Mouse (Mus musculus): Measurements from ENCODE around the gene Ric3. TPM values are rescaled to one million over a fixed set of nuclear protein-coding genes. Genes with fewer than 3 reads are reported as not detected.

The Ric3 gene
- total RNA-seq, 2 experiments from 2014 or later: 47.3 to 52.1 TPM

DNA sequence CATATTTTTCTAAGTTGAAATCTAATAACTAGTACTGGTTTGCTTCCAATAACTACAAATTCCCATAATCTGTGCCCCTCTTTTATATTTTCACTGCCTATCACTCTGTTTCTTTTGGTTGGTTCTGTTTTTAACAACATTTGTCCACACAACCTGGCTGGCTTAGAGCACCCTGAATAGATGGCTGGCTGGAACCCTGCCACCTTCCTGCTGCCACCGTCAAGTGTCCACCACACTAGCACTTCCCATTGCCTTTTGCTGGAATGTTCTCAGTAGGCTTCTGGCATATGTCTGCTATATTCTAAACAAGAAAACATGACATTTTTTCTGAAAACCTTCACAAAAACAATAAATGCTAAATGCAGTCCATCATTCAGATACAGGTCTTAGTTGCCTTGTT lies 32.3 kb downstream of the Ric3 start:
- no peak for DNase-seq (ENCODE audit: low spot score in 2 of 2)

DNA sequence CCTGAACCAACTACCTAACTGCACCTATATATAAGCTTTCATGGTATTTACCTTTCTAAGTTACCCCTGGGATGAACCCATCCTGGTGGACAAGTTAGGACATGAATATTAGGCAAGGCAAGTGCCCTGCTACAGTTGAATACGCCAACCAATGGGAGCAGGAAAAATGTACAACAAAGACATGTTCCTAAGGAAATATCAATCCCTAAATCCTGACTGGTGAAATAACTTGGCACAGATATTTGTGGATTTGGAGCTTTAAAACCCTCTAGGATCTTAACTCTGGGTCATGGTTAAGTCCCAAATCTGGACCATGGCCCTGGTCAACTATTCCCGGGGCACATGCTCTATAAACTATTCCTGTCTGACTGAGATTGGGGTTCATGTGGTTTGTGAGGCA lies 37.3 kb downstream of the Ric3 start:
- no peak for DNase-seq (ENCODE audit: low spot score in 2 of 2)

DNA sequence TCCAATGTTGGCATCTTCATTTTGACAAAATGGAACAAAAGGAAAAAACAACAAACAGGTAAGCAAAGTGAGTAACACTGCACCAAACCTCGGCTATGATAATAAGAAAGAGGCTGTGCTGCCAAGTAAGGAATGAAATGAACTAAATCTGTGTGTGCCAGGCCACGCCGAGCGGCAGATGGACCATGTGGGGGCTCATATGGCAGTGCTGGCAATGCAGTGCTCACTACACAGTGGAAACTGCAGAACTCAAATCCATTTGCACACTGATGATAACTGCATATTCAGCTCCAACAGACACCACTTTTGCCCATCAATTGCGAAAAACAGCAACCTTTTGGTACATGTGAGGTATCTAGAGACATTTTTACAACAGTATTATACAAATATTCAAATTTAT lies 43.7 kb downstream of the Ric3 start:
- peak; percentile 68 to 74 for DNase-seq (ENCODE audit: low spot score in 2 of 2)

DNA sequence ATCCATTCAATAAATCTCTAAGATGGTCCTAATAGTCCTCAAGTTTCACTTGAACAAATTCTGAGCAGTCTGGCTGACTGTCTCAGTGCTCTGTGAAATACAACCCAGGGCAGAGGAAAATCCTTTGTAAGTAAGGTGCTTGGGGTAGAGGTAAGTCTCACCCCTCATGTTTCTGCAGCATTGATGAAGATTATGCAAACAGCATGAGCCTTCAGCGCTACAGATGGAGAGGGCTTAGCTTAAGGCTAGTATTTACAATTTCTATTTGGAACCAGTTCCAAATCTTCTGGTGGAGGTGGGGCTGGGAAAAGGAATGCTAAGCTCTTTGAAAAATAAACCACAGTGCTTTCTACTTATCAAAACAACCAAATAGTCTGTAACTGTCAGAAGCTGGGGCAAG lies 44.1 kb downstream of the Ric3 start:
- DNase-seq (ENCODE audit: low spot score in 2 of 2): no peak

DNA sequence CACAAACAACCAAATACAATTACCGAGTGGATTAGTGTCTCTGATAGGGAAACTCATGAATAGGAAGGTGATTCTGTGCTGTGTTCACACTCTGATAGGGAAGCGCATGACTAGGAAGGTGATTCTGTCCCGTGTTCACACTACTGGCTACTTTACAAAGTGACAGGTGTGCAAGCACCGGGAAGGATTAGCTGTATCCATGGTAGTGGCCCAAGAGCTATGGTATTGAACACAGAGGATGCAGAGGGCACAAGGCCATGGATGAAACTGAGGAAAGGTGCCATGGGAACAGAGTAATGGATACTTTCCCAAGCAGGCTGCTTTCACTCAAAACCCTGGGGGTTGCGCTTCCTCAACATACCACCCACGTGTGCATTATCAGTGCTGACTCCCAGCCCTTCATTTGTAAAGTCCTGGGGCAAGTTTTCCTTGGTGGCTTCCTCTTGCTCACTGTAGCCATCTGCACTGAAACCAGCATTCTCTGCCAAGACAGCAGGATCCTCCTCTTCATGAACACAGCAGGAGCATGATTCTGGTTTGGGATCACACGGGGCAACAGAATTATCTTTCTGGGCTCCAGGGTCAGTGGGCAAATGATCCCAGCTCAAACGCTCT lies 44.9 kb downstream of the Ric3 start:
- no peak for DNase-seq (ENCODE audit: low spot score in 2 of 2)

DNA sequence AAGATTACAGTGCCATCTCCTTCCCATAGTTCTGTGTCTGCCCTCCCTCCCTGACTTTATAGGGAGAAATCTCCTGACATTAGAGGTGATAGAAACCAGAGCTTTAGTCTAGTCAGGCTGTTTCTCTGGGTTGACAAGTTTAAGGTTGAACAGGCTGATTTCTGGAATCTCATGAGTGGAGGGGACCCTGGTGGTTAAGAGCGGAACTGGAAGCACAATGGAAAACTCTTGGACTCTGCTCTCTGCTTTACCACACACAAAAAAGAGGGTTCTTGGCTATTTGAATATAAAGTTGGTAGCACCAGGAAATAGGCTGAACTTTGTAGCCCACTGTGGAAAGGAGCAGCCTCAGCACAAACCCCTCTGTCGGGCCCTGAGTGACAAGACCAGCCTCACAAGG lies 51.1 kb downstream of the Ric3 start:
- no peak for DNase-seq (ENCODE audit: low spot score in 2 of 2)

DNA sequence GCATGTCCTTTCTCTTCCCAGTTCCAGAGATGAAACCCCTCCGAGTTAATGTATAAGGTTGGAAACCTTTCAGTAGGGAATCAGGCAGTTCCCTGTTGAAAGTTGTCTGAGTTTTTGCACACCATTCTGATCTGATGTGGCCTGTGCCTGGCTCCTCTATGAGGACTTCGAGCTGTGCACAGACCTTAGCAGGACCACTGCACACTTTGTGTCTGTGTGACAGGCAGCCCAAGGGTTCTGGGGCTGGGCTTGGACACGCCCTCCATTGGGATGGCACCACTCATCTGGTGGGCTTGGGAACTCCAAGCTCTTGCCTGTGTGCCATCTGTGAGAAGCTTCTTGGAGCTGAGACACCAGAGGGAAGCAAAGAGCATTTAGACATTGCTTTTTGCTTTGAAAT lies 51.8 kb downstream of the Ric3 start:
- DNase-seq (ENCODE audit: low spot score in 2 of 2): no peak

DNA sequence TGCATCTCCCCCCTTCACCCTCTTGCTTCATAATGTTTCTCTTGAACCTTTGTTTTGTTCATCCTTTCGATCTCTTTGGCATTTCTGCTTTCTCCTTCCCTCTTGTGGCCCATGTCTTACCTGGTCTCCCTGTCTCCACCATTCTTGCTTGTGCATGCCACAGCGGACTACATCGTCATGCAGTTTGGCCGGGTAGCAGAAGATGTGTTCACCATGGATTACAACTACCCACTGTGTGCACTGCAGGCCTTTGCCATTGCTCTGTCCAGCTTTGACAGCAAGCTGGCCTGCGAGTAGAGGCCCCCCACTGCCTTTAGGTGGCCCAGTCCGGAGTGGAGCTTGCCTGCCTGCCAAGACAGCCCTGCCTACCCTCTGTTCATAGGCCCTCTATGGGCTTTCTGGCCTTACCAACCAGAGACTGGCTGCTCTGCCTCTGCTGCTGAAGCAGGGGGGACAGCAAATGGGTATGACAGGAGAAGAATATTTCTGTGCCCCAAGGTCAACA lies 53.1 kb downstream of the Ric3 start:
- no peak for DNase-seq (ENCODE audit: low spot score in 2 of 2)

DNA sequence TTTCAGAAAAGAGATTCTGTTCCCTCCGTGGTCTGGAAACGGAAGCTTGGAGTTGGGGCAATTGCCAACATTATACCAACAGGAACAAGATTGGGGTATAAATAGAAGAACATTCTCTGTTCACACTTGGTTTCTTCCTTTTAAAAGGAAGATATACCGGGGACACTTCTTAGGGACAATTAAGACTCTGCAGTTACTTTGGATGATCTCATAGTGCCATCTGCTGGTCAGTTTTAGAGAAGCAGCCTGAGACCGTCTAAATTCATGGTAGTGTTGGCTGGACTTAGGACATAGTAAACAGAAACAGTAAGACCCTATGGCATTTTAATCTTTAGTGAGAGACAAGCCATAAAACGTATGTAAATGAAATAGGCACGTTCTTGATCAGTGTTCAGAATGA lies 54.9 kb downstream of the Ric3 start:
- peak; percentile 71 to 73 for DNase-seq (ENCODE audit: low spot score in 2 of 2)

DNA sequence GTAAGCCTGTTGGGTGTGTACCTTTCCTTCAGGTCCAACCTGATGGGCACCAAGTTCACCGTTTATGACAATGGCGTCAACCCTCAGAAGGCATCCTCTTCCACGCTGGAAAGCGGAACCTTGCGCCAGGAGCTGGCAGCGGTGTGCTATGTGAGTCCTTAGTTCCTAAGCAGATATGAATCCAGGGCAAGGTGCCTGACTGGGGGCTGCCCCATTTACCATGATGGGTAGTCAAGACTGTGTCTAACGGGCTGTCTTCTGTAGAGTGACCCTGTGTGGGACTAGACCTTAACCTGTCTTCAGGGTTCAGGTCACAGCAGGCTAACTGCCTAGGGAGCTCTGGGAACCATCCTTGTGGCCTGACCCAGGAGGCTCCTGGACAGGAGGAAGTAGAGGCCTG lies 55.4 kb downstream of the Ric3 start:
- DNase-seq (ENCODE audit: low spot score in 2 of 2): no peak

DNA sequence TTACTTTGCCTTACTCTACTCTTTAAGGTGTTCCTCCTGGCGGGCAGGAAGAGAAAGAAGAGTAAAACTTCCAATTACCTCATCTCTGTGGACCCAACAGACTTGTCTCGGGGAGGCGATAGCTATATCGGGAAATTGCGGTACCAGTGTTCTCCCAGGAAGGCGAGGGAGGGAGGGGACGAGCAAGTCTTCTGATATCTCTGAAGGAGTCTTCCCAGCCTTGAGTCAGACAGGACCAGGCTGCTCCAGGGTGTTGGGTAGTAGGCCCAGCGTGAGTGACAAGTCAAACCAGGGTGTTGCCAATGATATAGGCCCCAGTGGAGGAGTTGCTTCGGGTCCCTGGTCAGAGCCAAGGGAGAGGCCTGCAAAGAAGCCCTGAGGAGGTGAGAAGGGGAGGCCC lies 56.2 kb downstream of the Ric3 start:
- no peak for DNase-seq (ENCODE audit: low spot score in 2 of 2)

DNA sequence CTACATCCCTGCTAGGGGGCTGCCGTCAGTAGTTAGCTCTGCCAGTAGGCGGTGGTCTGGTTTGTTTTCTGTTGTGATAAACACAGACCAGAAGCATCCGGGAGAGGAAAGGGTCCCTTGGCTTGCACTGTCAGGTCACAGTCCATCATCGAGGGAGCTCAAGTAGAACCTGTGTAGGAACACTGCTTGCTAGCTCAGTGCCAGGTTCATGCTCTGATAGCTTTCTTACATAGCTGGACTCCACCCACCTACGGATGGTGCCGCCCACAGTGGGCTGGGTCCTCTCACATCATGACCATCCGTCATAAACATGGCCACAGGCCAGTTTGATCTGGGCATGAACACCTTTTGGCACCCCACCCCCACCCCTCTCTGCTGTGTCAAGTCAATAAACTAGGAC lies 57.4 kb downstream of the Ric3 start:
- no peak for DNase-seq (ENCODE audit: low spot score in 2 of 2)

DNA sequence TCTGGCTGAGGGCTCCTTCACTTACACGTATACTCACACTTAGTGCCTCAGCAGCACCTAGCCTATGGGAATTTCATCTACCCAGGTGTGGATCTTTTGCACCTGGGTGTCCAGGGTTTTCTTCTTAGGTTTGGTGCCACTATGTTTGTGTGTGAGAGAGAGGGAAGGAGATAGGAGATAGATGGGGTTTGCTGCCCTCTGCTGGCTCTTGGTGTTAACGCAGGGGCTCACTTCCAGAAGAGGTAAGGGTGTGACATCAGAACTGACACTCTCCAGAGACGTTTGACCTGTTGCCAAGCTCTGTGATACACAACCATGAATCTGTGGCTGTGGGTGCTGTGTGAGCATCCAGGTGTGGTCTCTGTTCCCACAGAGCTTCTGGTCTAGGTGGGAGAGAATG lies 61.7 kb downstream of the Ric3 start:
- DNase-seq (ENCODE audit: low spot score in 2 of 2): peak; percentile 73 to 80

DNA sequence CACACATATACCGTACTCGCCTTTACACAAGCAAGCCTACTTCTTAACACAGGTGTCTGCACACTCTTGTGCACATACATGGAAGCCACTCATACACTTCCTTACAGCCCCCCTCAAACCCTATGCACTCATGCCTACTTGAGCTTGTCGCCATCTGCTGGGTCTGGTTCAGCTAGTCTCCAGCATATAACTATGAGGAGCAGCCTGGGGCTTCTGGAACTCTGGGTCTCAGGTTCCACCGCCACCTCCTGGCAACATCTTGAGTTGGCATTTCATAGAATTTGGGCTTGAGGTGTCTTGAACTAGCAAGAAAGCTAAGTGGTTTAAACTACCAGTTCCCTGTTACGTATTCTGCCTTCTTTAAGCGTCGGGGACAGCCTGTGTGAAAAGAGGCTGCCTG lies 63.9 kb downstream of the Ric3 start:
- DNase-seq (ENCODE audit: low spot score in 2 of 2): no peak

DNA sequence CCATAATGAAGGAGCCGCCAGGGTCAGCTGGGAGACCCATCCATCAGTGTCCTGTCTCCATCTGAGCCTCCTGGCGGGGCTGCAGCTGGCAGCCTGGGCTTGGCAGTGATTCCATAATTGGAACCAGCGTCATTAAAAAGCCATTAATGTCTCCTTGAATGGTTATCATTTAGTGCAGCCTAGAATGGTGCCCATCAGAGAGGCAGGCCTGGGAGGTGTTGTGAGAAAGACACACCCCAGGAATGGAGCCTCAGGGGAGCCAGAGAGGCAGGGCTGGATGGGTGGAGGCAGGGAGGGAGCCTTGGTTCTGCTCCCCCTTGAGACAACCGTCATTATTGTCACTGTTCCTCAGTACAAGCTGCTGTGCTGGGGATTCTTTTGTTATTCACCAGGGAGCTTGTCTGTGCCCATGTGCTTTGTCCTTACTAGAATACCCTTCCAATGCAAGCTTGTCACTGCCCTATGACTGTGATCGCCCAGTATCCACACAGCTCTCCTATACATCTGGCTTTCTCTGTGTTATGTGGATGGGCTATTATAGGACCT lies 66.7 kb downstream of the Ric3 start:
- DNase-seq (ENCODE audit: low spot score in 2 of 2): no peak

DNA sequence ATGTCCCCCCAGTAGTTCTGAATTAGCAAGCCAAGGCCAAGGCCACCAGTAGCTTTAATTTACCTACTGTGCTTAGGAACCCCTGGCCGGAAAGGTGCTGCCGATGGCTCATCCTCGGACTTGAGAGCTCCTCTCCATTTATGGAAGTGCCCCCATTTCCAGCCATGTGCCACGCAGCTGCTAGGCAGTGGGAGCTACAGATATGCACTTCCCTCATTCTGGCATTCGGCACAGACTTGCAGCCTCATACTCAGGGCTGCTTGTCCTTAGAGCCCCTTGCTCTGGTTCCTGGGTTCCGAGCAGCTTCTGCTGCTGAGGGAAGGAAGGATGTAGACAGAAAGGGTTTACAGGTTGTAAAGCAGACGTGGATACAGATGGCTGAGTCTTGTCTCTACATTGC lies 68.3 kb downstream of the Ric3 start:
- DNase-seq (ENCODE audit: low spot score in 2 of 2): no peak

DNA sequence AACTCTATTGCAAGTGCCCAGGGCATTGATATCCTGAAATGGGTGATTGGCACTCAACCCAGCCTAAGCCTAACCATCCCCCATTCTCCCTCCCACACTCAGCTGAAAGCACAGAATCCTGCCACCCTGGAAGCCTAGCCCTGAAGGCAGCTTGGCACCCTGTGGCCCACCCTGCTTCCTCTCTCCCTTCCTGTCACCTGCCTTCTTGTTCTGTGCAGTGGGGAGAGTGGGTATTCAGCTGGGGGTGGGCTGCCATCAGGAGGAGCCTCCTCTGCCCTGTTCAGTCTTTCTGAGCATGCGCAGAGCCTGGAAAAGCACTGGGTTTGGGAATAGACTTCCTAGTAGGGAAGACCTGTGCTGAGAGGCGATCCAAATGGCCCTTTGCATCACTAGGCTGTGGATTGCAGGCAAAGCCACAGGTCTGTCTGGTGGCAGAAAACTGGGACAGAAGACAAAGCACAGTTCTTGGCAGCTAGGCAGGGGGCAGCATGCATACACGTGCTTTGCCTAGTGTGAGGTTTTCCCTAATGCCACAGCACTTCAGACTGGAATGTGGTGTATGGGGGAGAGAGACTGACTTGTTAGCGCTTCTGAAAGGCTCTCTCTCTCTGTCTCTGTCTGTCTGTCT lies 70.0 kb downstream of the Ric3 start:
- DNase-seq (ENCODE audit: low spot score in 2 of 2): peak; percentile 48 to 63

DNA sequence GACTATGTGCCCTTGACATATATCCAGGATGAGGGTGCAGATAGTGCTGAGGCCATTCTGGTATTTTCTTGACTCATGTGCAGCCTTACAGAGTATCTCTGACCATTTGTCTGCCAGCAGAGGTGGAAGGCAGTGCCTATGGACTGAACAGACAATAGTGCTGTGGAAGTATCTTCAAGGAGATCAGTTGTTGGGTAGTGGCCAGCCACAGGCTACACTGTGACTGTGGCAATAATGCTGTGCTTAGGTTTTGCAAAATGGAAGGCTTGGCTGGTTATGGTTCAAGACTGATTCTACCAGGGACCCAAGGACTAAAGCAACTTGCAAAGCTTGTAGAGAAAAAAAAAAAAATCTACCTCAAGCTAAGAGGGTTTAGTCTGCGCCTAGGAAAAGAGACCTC lies 70.6 kb downstream of the Ric3 start:
- no peak for DNase-seq (ENCODE audit: low spot score in 2 of 2)

DNA sequence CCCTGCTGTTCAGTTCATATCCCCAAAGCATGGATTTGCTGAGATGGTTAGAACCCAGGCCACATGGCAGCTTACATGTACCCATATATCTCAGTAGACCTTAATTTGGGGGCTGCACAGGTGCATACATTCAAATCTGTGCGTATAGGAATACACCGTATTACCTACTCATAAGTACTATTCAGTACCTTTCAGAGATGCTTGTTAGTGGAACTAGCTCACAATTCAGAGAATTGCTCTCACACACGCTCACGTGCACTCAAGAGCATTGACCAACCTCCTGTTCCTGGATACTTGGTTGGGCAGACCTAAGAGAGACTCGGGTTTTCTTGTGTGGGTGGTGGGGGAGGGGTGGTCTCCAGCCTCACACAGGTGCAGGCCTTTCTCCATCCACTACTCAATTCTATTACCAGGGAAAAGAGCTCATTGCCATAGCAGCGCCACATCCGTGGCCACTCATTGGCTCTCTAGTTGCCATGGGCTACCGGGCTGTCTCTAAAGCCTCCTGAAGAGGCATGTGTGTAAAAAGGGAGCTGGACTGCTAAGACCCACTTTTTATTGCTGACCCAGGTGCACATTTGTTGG lies 71.4 kb downstream of the Ric3 start:
- DNase-seq (ENCODE audit: low spot score in 2 of 2): peak; percentile 56 to 61

DNA sequence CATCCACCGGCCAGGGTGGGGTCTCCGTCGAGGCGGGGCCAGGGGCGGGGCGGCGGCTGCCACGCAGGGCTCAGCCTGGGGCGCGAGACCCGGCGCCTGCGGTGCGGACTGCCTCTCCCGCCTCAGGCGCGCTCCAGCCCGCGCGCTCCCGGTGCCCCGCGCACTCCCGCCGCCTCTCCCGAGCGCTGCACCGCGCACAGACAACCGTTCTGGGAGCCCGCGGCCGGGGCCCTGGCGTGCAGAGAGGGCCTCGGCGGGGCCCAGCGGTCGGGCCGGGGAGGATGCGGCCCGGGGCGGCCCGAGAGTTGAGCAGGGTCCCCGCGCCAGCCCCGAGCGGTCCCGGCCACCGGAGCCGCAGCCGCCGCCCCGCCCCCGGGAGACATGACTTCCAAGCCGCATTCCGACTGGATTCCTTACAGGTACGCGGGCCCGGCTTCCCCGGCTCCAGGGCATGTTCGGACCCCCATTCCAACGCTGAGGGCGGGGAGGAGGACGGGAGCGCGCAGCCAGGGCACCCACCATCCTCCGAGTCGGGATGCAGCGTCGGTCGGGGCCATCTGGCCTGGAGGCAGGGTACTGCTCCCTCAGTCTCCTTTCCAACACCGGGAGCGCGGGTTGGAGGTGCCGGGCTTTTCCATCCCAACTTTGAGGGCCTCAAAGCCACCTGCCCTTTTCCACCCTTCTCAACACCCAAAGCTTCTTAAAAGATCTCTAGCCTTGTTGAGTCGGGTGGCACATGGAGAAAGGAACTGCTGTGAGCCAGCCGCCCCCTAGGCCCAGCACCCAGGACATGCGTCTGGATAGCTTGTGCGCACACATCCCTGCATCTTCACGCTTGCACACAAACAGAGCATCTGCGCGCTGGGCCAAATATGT lies 72.2 kb downstream of the Ric3 start:
- peak; percentile 60 to 76 for DNase-seq (ENCODE audit: low spot score in 2 of 2)

DNA sequence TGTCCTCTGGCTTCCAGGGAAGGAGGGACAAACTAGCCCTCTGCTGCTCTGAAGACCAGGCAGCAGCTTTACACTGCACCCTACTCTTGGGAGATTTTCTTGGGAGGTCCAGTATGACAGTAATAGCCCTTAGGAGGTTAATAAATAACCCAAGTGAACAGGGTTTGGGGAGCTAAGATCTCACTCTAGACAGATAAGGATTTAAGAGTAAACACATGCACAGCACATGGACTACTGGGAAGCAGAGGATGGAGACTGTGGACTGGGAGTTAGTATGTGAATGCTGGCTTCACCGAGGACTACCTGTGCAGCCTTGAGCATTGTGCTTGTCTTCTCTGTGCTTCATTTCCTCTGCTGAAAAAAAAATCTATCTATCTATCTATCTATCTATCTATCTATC lies 73.9 kb downstream of the Ric3 start:
- DNase-seq (ENCODE audit: low spot score in 2 of 2): no peak

DNA sequence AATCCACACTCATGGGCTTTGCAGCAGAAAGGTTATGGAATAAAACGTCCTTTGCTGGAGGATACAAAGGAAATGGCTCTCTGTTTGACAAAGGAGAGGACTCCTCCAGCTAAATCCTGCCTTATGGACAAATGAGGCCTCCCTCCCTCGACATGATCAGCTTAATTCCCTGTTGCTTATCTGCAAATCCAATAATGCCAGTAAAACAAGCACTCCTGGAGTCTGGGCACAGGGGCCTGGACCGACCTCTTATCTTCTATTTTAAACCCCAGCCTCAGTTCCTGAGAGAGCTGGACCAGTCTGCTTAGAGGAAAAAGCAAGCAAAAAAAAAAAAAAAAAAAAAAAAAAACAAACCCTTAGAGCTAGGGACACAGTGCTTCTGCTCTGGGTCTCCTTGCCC lies 79.5 kb downstream of the Ric3 start:
- no peak for DNase-seq (ENCODE audit: low spot score in 2 of 2)
